Mouse (Mus musculus): Measurements from ENCODE around the gene Il2ra. TPM values are rescaled to one million over a fixed set of nuclear protein-coding genes. Genes with fewer than 3 reads are reported as not detected.

Gene Il2ra
- polyA plus RNA-seq, 3 experiments from 2014 or later, result 79.6 to 261 (median 234) TPM

DNA sequence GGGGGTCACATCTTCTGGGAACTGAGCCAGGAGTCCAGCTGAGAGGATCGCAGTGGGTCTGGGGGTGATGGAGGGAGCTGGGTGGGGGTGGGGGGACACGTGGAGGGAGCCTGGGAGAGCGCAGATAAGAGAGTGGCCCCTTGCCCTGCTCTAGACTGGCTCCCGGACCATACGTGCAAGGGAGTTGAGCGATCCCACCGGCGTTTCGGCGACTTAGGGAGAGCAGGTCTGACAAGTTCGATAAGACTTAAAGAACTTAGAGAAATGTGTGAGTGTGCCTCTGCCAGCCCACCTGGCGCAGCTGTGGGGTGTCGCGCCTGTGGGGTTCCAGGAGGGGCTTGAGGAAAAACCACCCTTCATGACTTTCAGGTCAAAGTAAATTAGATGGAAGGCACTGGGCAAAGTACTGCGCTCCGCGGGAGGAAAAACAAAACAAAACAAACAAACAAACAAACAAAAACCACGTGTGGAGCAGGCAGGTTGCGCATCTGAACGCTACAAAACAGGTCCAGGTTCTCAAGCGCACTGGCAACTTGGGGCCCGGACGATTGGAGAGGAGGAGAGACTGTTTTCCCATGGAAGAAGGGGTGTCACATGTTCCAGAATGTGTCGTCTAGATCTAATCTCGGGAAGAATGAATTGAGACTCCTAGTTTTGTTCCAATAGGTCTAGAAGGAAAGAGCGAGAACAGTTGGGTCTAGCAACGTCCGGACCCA lies 63.6 kb downstream of the Il2ra start:
- ATAC-seq, result peak; percentile 22

- ATAC-seq, result no peak
Measured at GRCm38 (mm10) chr2:11706746-11707065, 64.1 kb downstream of the Il2ra start.

DNA sequence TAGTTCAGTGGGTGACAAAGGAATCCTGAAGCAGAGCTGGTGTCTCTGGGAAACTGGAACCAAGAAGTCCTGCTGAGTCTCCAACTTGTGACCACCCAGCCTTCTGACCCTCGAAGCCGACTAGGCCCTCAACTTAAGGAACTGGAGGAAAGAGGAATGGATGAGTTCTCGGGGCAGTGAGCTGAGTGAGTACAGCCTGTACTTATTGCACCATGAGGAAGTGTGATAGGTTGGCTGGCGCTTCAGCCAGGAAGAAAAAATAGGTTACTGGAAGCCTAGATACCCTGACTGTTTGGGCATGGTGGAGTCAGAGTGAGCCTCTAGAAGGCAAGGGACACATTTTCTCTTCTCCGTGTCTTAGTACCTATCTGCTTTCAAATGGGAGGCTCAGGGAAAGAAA lies 65.9 kb downstream of the Il2ra start:
- ATAC-seq, result no peak

DNA sequence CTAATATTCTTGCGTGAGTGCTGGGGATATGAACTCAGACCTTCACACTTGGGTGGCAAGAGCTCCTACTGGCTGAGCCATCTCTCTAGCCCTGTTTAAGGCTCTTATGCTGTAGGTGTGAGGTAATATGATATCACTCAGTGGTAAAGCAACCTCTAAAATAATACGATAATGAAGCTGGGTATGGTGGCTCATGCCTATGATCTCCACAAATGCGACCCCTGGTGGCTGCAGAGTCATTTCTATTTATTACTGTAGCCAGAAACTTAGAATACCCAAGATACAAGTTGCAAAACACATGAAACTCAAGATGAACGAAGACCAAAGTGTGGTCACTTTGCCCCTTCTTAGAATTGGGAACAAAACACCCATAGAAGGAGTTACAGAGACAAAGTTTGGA lies 67.5 kb downstream of the Il2ra start:
- peak; percentile 18 for ATAC-seq

- no peak for ATAC-seq
Measured at GRCm38 (mm10) chr2:11712483-11712990, 69.9 kb downstream of the Il2ra start.

GRCm38 (mm10) chr2:11713021-11713420 lies 70.4 kb downstream of the Il2ra start:
- ATAC-seq, result no peak

DNA sequence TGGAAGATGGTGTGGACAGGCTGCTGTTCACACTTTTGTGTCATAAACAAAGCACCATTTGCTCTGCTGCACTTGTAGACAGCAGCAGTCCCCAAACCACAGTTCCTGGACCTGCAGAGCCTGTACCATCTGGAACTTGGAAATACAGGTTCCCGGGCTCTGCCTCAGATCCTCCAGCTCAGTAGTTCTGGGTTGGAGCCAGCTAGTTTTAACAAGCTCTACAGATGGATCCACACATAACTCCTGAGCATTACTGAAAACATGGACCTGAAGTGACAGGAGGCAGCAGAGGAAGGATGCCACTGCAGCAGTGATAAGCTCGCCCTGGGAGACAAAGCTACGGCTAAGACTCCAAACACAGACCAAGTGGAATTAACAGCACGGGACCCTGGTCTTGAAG lies 71.9 kb downstream of the Il2ra start:
- no peak for ATAC-seq

DNA sequence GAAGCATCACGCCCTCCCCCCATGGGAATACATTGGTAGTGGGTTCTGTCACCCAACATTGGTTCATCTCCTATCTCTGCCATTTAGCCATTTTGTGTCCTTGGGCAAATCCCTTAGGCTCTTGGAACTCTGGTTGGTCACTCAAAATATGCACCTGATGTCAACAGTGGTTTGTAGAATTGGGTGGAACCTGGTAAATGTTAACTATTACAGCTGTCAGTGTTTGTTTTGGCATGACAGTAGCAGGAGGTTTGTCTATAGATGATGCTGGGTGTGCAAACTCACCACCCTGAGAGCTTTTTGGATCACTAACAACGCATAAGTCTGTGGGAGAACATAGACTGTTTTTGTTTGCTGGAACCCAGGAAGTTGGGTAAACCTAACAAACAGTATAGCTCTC lies 76.0 kb downstream of the Il2ra start:
- no peak for ATAC-seq

DNA sequence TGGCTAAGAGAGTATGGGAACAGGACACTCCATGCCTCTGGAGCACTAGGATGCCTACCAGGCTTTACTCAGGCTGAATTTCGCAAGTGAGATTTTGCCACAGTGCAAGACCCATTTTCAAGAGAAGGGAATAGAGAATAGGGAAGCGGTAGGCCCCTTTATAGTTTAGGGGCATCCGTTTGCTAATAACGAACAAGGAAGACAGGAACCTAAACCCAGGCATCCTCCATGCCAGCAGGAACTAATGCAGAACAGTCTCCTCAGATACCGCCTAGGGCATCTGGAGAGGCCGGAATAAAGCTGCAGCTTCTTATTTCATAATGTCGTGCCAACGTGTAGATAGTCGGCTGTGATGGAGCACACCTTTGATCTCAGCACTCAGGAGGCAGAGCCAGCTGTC lies 80.0 kb downstream of the Il2ra start:
- no peak for ATAC-seq

- ATAC-seq, result no peak
Measured at GRCm38 (mm10) chr2:11727574-11727973, 85.0 kb downstream of the Il2ra start.

- ATAC-seq, result no peak
Measured at GRCm38 (mm10) chr2:11729091-11729490, 86.5 kb downstream of the Il2ra start.

GRCm38 (mm10) chr2:11732978-11733377 lies 90.4 kb downstream of the Il2ra start:
- no peak for ATAC-seq

DNA sequence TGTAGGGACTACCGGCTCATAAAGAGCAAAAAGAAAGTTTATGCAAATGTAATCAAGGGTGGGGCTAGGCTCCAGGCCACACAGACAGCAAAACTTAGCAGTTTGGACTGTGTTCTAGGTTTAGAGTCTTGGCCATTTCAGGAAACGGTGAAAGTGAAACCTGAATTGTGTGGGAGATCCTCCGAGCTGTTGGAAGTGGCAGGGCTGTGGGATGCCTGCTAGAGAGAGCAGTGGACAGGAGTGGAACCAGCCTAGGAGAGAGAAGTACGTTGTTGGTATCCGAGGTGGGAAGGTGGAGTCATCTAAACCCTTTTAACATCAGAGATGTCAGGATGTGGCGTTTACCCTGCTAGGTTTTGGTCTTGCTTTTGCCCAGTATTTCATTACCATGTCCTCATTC lies 93.2 kb downstream of the Il2ra start:
- ATAC-seq, result no peak

DNA sequence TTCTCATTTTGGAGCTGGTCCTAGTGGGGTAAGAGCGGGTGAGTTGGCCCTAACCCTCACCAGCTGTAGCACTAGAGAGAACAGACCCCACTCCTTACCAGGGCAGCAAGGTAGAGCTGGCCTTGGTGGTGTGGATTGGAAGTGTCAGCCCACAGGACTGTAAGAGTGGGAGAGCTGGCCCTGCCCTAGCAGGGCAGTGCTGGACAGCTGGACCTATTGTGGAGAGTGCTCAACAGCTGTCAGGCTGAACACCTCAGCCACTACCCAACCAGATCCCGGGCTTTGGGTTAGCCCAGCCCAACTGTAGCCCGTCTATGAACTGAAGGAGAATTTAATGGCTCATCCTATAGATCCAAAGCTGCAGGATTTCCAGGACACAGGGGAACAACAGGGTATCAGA lies 96.2 kb downstream of the Il2ra start:
- no peak for ATAC-seq

DNA sequence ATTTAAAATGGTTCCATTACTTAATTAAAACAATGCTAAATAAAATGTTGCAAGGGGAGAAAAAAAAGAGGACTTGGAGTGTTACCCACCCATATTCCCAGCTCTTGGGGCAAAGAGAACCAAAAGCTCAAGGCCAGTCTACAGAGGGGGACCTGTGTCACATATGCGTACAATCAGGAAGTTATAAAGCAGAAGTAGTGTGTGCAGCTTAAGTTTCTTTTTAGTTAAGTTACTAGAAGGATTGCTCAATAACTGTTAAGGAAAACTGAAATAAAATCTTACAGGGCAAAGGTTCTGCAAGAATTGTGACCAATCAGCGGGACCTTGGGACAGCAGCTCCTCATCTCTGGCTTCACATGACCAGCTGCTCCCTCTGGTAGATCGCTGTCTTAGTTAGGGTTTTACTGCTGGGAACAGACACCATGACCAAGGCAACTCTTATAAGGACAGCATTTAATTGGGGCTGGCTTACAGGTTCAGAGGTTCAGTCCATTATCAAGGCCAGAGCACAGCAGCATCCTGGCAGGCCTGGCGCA lies 97.0 kb downstream of the Il2ra start:
- no peak for ATAC-seq

Other genes with a start within 250 kb of the Il2ra start
- 10 to 100 TPM; 15.8 to 18.2 (median 16.4) TPM for gene Pfkfb3, start 88.7 kb upstream of the Il2ra start, polyA plus RNA-seq (2017; shearing (Covaris generic))
- gene Rbm17, start 38.7 kb upstream of the Il2ra start, polyA plus RNA-seq (2017; shearing (Covaris generic)), result 10 to 100 TPM; 31.6 to 40.5 (median 38.6) TPM
- gene Gm17490, start 16.5 kb upstream of the Il2ra start, polyA plus RNA-seq (2017; shearing (Covaris generic)), result not detected
- gene Il15ra, start 62.5 kb downstream of the Il2ra start, polyA plus RNA-seq (2017; shearing (Covaris generic)), result 10 to 100 TPM; 26.6 to 36.7 (median 29.9) TPM
- 10 to 100 TPM; 36.6 to 40.4 (median 38.2) TPM for gene Fbh1, start 134.8 kb downstream of the Il2ra start, polyA plus RNA-seq (2017; shearing (Covaris generic))
- 10 to 100 TPM; 27.2 to 65.0 (median 41.6) TPM for gene Ankrd16, start 135.1 kb downstream of the Il2ra start, polyA plus RNA-seq (2017; shearing (Covaris generic))

Measured in inflammation-experienced regulatory T-cells, adult 6 months (primary cell).